Mouse (Mus musculus) gastrocnemius, postnatal 36 days (tissue): Measurements from ENCODE around the gene Zfp131. TPM values are rescaled to one million over a fixed set of nuclear protein-coding genes. Genes with fewer than 3 reads are reported as not detected.

Experiments used
- DNase-seq, 2 experiments: peaks; one replicate each; pipeline ENCODE4 v3.0.0; 2022
- intact Hi-C: fragments of 180-260 bp; cut with DNase I; formaldehyde crosslinking; loops from one replicate; pipeline ENCODE4 v1.15.1; 2025
- total RNA-seq, 2 experiments: library from RNA; stranded (reverse); gene quantifications; 2 replicates each; pipeline ENCODE4 v1.2.3; 2021

Zfp131 gene
- total RNA-seq, 2 experiments from 2014 or later, result 19.1 to 19.2 TPM

DNA sequence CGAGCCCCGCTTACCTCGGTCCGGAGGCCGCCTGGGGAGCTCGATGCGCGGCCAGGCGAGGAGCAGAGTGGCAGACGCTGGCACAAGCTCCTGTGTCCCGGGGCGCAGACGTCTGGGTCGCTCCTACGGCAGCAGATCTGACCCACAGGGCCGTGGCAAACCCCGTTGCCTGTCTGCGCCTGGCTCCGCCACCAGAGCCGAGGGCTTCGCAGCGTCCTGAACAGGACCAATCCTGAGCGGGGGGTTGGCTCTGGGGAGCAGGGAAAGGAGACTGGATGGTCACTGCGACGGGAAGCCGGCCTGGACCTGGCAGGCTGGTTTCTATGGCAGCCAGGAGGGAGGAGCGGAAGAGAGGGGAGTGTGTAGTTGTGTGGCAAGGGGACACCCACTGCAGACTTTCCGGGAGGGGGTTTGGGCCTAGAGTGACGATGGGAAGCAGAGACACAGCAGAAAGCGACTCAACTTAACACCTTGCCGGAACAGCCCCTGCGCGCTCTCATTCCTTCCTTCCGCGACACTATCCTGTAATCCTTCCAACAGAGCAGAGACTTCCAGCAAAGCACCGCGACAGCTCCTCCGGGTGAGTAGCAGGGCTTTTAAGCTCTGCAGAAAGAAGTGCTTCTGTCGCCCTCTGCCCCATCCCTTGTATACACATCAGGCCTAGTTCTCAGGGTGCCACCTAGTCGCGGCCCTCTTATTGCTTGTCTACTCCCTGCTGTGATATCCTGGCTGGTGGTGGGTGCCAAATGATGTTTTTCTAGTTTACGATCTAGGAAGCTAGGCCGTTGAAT lies 34.8 kb downstream of the Zfp131 start, which contains the start of gene Nim1k:
TSS of gene Nim1k (minus strand) at position 202 of the 791 bp plus-strand sequence.
- DNase-seq, result peak; percentile 74 to 75
- intact Hi-C loops, result loop anchor here (2.0 kb wide), 1 partner anchor 35 kb away; the partner anchor contains the start of gene Zfp131

DNA sequence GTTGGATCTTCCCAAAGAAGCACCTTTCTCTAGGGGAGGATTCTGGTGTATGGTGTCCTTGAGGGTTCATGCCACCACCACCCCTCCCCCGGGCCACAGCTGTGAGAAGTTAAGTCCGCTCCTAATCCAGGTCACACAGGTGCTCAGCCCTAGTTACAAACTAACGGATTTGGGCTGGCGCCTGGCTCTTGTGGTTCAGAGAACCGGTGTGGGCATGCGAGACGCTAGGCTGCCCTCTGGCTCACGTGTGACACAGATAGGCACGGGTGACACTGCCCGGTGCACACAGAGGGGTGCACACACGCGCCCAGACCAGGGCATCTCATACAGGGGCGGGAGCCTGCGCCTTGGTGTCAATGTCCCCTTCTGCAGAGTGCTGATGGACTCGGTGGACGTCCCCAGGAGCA lies 35.5 kb downstream of the Zfp131 start:
- DNase-seq, result no peak
- intact Hi-C loops, result loop anchor here (2.0 kb wide), 1 partner anchor 36 kb away; the partner anchor contains the start of gene Zfp131

DNA sequence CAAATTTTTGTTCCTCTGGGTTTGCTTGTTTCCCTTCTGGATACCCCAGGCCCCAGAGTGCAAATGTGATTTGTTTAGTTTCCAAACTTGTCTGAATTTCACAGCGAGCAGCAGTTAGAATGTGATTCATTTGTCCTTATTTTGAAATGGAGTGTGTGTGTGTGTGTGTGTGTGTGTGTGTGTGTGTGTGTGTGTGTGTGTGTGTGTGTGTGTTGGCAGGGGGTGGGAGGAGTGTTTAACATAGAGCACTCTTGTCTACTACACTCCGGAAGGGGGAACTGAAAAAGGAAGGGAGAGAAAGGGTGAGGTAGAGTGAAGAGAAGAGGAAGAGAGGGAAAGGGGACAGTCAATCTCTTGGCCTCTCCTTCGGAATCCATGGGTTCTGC lies 36.1 kb downstream of the Zfp131 start:
- no peak for DNase-seq
- intact Hi-C loops, result loop anchor here (2.0 kb wide), 1 partner anchor 36 kb away; the partner anchor contains the start of gene Zfp131

DNA sequence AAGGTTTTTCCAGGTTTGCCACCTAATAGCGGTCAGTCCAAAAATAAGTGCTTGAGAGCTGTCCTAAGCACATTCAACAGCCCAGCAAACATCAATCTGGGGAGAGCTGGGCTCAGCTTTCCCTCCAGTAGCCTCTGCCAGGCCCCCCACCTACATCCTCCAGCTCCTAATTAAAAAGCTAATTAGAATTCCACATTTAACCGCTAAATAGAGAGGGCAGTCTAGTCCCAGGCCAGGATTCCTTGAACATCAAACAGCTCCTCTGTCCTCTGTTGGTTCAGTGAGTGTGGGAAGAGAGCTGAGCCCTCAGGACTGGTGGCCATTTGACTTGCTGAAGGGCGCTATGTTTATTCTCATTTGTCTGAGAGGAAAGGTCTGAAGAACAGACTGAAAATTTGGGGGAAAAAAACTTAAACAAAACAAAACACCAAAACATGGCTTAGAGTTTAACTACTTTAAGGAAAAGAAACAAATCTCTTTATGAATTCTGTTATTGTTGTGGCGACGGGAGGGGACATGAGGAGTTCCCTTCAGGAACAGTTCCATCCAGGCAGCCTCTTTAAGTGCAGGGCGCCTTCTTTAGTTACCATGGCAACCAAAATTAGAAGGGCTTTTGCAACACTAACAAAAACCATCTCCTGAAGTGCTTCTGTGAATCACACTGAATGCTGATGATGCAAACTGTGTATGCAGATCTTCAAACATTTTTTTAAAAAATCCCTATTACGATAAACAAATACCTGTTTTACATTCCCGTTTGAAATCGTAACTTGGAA lies 36.6 kb downstream of the Zfp131 start:
- intact Hi-C loops, result loop anchor here (2.0 kb wide), 1 partner anchor 37 kb away; the partner anchor contains the start of gene Zfp131
- no peak for DNase-seq

DNA sequence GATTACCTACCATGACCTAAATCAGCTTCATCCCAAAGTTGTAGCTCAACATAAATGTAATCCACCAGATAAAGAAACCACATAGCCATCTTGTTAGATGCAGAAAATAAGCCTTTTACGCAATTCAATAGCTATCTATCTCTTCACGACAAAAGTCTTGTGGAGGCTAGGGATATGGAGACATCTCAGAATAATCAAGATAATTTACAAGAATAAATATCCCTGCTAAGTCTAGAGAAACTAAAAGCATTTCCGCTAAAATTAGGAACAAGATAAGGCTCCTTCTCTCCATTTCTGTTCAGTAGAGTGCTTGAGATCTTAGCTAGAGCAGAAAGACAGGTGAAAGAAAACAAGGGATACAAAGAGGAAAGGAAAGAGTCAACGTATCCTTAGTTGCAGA lies 43.8 kb downstream of the Zfp131 start:
- intact Hi-C loops, result no loop called here
- no peak for DNase-seq

DNA sequence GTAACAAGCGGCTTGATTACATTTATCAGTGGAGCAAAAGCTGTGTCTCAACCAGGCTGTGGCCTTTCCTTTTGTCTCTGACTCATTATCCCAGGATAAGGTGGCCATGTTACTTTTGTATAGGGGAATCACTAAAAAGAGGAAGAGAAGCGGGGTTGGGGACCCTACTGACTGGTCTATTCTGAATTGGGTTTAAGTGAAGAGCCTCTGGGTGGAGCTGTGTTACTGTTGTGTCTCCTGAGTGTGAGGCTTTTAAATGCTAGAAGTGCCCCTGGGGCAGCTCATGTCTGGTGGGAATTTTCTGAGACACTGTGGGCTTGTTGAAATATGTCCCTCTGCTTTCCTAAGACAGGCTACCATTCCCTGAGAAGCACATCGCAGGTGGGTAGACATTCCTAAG lies 47.2 kb downstream of the Zfp131 start:
- intact Hi-C loops, result no loop called here
- no peak for DNase-seq

DNA sequence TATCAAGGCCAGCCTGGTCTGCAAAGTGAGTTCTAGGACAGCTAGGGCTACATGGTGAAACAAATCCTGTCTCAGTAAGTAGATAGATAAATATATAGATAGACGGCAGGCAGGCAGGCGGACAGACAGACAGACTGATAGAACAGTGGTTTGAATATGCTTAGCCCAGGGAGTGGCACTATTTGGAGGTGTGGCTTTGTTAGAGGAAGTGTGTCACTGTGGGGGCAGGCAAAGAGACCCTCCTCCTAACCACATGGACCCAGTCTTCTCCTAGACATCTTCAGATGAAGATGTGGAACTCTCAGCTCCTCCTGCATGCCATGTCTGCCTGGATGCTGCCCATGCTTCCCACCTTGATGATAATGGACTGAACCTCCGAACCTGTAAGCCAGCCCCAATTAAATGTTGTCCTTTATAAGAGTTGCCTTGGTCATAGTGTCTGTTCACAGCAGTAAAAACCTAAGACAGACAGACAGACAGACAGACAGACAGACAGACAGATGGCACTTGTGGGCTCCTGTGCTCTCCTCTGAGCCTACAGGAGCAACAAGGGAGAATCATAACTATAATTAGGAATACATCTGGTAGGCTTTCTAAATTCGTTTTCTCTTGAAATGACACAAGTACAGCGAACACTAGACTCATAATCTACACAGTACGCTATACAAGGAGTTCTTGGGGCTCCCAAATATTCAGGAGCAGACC lies 47.8 kb downstream of the Zfp131 start:
- no peak for DNase-seq
- intact Hi-C loops, result no loop called here

DNA sequence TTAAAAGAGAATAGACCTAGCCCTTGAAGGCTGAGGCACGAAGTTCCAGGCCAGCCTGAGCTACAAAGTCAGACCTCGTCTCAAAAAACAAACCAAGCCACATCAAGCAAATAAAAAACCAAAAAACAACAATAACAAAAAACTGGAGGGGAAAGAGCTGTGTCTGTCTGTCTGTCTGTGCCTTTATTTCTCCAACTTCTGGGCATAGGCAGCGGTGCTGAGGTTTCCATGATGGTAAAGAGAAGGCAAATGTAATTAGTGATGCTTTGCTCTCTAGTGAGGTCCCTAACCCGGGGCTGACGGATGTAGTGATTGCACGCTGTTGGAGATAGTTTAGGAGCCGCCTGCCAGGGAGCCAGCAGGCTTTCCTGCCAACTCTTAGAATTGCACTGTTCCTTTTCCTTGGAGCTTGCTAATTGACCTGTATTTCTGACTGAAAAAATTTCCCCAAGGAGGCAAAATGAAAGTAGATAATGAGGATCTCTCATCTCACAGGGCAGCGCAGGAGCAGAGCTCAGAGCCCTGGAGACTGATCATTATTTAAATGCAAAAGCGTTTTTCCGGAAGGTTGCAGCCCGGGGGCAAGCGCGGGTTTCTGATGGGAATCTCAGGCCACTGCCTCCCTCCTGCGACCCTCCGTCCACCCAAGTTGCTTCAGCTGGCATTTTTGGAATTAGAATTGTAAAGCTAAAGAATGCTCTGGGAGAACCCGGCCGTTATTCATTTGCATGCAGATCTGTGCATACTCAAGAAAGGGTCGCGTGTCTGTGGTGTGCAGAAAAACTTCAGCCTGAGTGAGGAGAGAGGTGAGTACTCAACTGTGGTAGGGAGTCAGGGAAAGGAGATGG lies 49.1 kb downstream of the Zfp131 start:
- intact Hi-C loops, result no loop called here
- DNase-seq, result no peak

DNA sequence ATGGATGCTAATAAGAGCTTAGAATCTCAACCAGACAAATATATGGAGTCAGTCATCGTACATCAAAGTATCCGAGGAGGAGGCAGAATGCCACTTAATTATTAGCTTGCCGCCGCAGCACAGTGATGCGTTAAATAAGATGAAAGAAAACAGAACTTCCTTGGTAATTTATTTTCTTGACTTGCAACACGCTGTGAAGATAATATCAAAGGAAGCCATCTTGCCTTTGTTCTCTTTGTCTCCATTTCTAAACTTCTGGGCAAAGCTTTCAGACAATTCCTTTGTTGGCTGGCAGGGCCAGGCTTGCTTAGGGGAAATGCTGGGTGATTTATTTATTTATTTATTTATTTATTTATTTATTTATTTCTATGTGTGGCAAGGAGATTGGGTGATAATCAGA lies 59.2 kb downstream of the Zfp131 start:
- no peak for DNase-seq
- intact Hi-C loops, result no loop called here

DNA sequence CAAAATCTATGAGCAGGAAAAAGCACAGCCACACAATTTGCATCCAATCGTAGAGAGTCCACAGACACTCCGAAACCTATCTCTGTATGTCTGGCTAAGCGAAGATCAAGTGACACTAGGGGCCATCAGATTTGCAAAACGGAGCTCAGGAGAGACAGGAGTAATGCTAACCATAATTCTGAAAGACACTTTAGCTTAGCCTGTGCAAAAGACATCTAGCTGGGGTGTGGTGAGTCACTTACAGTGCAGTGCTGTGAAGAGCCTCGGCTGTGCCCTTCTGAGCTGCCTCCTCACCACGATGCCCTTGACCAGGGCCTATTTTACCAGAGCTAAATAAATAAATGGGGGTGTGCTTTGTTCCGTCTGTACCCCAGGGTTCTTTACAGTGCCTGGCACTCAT lies 61.3 kb downstream of the Zfp131 start:
- DNase-seq, result no peak
- intact Hi-C loops, result no loop called here

DNA sequence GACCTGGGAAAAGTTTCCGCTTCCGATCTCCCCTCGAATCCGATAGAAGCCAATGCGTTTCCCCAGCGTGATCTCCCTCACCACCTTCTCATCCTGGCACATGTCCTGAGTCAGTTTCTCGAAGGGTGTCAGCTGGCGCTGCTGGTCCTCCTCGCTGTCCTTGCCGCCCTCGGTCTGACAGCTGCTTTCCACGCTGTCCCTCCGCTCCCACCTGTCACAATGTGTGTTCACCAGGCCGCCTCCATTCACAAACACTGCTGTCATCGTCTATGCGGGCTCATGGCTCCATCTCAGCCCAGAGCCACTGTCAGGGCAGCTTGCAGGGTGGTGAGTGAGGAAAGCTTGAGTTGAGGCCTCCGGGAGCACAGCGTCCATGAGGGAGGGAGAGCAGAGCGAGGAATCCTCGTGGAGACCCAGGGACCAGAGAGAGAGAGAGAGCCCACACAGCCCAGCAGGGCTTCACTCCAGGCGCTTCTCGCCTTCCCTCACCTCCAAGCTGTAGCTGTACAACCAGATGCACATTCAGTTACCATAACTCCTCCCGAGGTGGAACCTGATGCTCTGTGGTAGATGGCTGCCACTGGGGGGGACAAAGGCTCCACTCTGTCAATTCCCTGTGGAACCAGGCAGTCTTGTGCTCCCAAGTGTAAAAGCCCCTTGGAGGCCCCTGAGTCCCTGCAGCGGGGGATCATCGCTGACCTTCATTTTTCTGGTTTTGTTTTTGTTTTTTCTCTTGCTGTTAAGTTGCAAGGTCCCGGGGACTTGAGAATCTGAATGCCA lies 62.9 kb downstream of the Zfp131 start:
- intact Hi-C loops, result no loop called here
- no peak for DNase-seq

DNA sequence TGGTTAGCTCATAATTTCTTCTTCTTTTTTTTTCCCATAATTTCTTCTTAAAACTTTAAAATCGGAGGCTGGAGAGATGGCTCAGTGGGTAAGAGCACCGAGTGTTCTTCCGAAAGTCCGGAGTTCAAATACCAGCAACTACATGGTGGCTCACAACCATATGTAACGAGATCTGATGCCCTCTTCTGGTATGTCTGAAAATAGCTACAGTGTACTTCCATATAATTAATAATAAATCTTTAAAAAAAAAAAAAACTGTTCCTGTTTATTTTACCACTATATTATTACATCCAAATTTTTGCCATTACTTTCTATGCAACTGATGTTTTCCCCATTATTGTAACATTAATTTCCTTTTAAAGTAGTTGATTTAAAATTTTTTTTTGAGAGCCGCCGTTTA lies 66.1 kb downstream of the Zfp131 start:
- DNase-seq, result no peak
- intact Hi-C loops, result no loop called here

DNA sequence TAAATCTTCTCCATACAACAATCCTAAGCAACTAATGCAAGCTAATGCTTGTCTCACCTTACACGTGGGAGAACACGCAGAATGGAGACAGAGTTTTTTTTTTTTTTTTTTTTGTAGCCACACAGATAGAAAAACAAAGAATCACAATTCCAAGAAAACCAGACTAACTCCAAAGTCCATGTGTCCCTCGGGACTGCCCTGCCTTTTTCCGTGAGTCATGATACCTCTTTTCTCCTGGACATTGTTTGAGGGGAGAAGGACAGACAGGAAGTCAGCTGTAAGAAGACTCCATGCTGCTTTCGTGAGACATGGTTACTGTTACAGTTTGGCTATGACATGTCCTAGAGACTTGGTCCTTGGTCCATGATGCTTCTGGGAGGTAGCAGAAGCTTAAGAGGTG lies 67.3 kb downstream of the Zfp131 start:
- intact Hi-C loops, result no loop called here
- no peak for DNase-seq

DNA sequence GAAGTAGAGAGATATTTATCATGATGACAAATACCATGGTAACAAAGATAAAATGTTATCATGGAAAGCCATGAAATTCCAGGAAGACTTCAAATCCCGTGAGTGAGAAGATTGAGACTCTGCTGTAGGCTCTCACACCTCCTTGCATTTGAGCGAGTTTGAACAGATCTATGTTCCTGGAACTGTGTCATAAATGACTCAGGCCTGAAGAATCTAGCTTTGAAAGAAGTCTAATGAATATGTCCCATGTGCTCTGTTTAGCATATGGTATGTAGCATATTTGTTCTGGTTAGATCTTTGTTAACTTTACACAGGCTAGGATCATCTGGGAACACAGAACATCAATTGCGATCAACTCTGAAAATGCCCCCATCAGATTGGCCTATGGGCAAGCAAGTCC lies 68.2 kb downstream of the Zfp131 start:
- no peak for DNase-seq
- intact Hi-C loops, result no loop called here

DNA sequence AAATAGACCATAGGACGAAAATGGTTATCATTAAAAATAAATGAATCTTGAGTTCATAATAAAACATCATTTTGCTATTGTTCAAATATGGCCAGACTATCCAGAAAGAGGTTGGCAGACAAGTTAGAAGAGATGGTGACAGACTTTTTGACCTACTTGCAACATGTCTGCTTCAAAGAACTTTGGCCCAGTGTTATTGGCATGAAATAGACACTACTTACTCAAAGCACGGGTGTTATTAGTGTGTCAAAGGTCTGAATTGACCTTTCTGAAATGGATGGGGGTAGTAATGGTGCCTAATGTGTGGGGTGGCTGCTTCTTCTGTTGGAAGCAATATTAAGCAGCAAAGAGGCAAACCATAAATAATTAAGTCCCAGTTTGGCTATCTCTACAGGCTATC lies 74.6 kb downstream of the Zfp131 start:
- DNase-seq, result no peak
- intact Hi-C loops, result no loop called here
